Mouse (Mus musculus) embryonic stem cell, embryonic (primary cell): ENCODE data around the gene Adck2.

Experiments used
- CTCF ChIA-PET, 4 experiments: fragments of 300-600 bp in 2 of 4; fragments of 350-600 bp in 2 of 4; sonication (Branson Sonifier 250); formaldehyde crosslinking; loops; one replicate each; lab custom pipeline; 2022; ENCODE audit warnings: inconsistent platforms in 2 of 4; lab: Charles Lee
- POLR2A ChIA-PET, 4 experiments: fragments of 300-600 bp in 2 of 4; fragments of 350-600 bp in 2 of 4; sonication (Branson Sonifier 250); formaldehyde crosslinking; loops; one replicate each; lab custom pipeline; 2022; ENCODE audit warnings: antibody characterized with exemption in 4 of 4, inconsistent platforms in 1 of 4; lab: Charles Lee

The Adck2 gene

GRCm38 (mm10) chr6:39548030-39548429 lies 25.6 kb upstream of the Adck2 start:
- ChIA-PET POLR2A (interaction anchor here in 2 of 4 experiments (0.9 to 7.2 kb wide), 8 partner anchors 9 to 32 kb away, joined by 3 to 45 read pairs (median 3); partner anchors contain the start of gene Dennd2a (in 1 of the 2)), CTCF (interaction anchor here in 2 of 4 experiments (0.8 to 1.7 kb wide), 4 partner anchors 9 to 85 kb away, joined by 3 read pairs; no protein-coding TSS in a partner anchor)

- ChIA-PET CTCF (interaction anchor here in 1 of 4 experiments (0.9 to 1.8 kb wide), 4 partner anchors 9 to 230 kb away, joined by 3 to 4 read pairs (median 4); no protein-coding TSS in a partner anchor), POLR2A (interaction anchor here in 3 of 4 experiments (0.7 to 2.5 kb wide), 6 partner anchors 12 to 145 kb away, joined by 3 to 10 read pairs (median 4); no protein-coding TSS in a partner anchor)
Observed at GRCm38 (mm10) chr6:39551981-39552636, 21.6 kb upstream of the Adck2 start.

- POLR2A ChIA-PET, result interaction anchor here in 3 of 4 experiments (0.7 to 5.7 kb wide), 21 partner anchors 9 to 771 kb away, joined by 3 to 26 read pairs (median 4); partner anchors contain the start of genes Adck2 (in 1 of the 3) and Mkrn1 (in 1 of the 3)
- CTCF ChIA-PET, result interaction anchor here in 1 of 4 experiments (0.6 to 2.4 kb wide), 2 partner anchors 92 to 226 kb away, joined by 4 to 6 read pairs; no protein-coding TSS in a partner anchor
Observed at GRCm38 (mm10) chr6:39554888-39555647, 18.6 kb upstream of the Adck2 start.

DNA sequence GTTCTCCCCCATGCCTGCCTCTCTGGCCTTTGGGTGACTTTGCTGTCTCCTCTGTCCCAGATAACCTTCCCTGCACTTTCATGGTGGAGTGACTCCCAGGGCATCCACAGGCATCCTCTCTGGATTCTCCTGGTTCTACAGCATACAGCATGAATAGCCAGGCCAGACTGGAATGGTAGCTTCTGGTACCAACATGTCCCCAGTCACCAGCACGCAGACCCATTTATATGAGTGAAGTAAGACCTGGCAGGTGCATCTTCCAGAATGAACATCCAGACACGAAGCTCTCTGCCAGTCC lies 18.1 kb upstream of the Adck2 start:
- CTCF ChIA-PET, result interaction anchor here in 1 of 4 experiments (0.6 kb wide), 1 partner anchor 225 kb away, joined by 4 read pairs; no protein-coding TSS in a partner anchor
- POLR2A ChIA-PET, result interaction anchor here in 3 of 4 experiments (0.6 to 5.7 kb wide), 20 partner anchors 10 to 770 kb away, joined by 3 to 45 read pairs (median 4); partner anchors contain the start of genes Adck2 (in 2 of the 3) and Mkrn1 (in 1 of the 3)

- ChIA-PET POLR2A (interaction anchor here (0.5 to 5.7 kb wide), 60 partner anchors 8 to 823 kb away, joined by 3 to 45 read pairs (median 4); partner anchors contain the start of genes Adck2 (in 3 of the 4), Slc37a3 (in 2 of the 4) and Mkrn1 (in 1 of the 4)), CTCF (interaction anchor here in 3 of 4 experiments (0.5 to 1.6 kb wide), 13 partner anchors 9 to 225 kb away, joined by 3 to 13 read pairs (median 4); partner anchors contain the start of gene Adck2 (in 2 of the 3))
Observed at GRCm38 (mm10) chr6:39556900-39557659, 16.6 kb upstream of the Adck2 start.

DNA sequence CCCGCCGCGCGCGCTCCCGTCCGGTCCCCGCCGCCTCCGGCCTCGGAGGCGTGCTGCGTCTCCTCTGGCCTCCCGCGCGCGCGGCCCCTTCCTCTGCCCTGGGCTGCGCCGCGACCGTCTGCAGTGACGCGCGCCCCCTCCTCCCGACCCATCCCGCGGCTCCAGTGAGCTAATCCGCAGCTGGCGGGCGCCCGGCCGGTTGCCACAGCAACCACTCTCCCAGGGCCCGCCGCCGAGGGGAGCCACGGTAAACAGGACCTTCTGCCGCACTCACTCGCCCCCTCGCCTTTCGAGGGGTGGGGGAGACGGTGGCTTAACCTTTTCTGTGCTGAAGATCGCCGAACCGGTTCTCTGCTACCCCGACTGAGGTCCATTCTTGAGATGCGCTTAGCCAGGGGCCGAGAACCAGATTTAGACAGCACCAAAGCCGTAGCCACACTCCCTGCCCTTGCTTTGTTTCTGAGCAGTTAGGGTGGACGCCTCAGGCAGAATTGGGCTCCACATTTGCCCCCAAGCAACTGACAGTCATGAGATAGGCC lies 15.9 kb upstream of the Adck2 start, which contains the start of gene Dennd2a:
Gene Dennd2a, minus strand, starts transcription at position 145 of the 539 bp plus-strand sequence.
- CTCF ChIA-PET, result interaction anchor here (0.6 to 2.2 kb wide), 12 partner anchors 10 to 225 kb away, joined by 3 to 10 read pairs (median 4); partner anchors contain the start of gene Adck2 (in 2 of the 4)

DNA sequence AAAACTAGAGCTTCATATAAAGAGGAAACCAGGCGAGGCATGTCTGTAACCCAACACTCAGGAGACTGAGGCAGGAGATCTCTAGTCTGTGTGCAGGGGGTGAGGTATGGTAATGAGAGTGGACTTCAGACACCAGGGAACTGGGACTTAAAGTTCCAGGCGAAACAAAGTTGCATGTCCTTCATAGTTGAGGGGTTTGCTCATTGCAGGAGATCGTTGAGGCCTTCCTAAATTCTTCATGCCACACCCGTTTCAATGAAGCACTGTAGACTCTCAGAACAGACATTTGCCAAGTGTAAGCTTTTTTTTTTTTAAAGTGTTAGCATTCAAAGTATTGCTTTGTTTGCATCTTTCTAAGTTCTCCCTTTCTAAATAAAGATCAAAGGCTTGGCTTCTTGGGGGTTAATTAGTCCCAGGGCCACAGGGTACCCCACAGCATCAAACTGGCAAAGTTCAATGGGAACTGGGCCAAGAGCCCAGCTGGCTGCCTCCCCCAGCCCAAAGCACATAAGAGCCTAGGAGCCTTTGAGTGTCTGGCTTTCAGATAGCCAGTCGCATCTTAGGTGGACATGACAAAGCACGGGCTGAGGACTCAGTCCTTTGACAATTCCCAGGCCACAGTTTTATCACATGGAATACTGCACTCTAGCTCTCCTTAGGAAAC lies 14.3 kb upstream of the Adck2 start:
- POLR2A ChIA-PET, result interaction anchor here in 3 of 4 experiments (0.6 to 5.7 kb wide), 13 partner anchors 9 to 791 kb away, joined by 3 to 45 read pairs (median 3); partner anchors contain the start of genes Adck2 (in 1 of the 3) and Slc37a3 (in 1 of the 3)
- CTCF ChIA-PET, result interaction anchor here in 3 of 4 experiments (0.6 to 2.2 kb wide), 4 partner anchors 15 to 223 kb away, joined by 3 to 10 read pairs (median 3); no protein-coding TSS in a partner anchor

More for the DNA sequence above, 15.9 kb upstream of the Adck2 start, which contains the start of gene Dennd2a:
- POLR2A ChIA-PET, result interaction anchor here in 3 of 4 experiments (0.6 to 5.7 kb wide), 54 partner anchors 10 to 974 kb away, joined by 3 to 45 read pairs (median 4); partner anchors contain the start of genes Adck2 (in 2 of the 3) and Slc37a3 (in 2 of the 3)

DNA sequence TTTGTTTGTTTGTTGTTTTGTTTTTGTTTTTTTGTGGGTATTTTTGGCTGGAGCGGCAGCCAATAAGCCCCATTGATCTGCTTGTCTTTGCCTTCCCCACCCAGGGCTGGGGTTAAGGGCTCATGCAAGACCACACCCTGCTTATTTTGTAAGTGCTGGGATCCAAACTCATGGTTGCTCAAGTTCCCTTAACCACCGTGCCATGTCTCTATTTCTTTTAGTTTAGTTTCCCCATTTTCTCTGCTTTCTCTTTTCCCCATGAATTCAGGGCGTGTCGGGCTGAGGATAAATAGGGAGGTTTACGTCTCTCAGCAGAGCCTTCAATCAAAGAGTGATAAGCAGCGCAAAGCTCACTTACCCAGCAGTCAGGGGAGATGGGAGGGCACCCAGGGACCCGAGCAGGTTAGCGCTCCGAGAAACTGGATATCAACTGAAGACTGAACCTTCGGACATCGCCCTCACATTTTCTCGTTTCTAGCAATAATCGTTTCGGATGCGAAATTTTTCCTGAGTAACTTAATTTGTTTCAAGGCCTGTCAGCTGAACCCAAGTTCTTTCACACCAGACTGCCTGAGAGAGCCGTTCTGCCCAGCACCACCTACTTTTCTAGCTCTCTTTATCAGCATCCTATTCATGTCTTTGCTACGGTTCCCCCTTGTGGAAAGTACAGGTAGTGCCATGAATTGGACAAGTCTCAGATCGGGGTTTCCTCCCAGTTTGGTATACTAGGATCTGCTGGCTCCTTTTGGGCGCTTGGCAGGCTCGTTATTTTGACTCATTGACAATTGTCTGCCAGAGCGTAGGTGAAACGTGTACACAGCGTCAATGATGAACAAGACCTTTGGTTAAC lies 11.3 kb upstream of the Adck2 start:
- ChIA-PET CTCF (interaction anchor here (0.5 to 1.3 kb wide), 44 partner anchors 8 to 336 kb away, joined by 3 to 22 read pairs (median 4); partner anchors contain the start of genes Adck2 (in 2 of the 4), Slc37a3 (in 2 of the 4) and Mrps33 (in 1 of the 4)), POLR2A (interaction anchor here (0.6 to 1.3 kb wide), 17 partner anchors 11 to 218 kb away, joined by 3 to 10 read pairs (median 3); partner anchors contain the start of genes Adck2 (in 1 of the 4) and Mkrn1 (in 1 of the 4))

DNA sequence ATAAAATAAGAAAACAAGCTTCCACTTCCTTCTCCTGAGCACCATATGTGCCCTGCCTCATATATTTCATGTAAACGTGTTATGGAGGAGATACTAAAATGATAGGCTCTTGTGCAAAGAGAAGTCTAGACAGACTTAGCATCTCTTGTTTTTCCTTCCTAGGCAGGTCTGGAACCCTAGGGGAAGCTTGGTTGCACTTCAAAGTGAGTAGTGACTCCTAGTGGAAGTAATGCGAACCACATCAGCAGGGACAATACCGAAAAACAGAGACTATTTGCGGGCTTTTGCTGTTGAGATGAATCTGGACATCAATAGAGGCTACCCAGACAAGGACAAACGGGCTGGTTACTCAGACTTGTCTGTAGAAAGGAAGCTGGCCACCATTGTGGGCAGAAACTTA lies 6.1 kb upstream of the Adck2 start:
- ChIA-PET CTCF (interaction anchor here (0.5 to 1.8 kb wide), 23 partner anchors 10 to 579 kb away, joined by 3 to 11 read pairs (median 3); partner anchors contain the start of gene Dennd2a (in 1 of the 4)), POLR2A (interaction anchor here in 2 of 4 experiments (0.8 to 1.2 kb wide), 8 partner anchors 10 to 125 kb away, joined by 3 to 5 read pairs (median 3); partner anchors contain the start of gene Dennd2a (in 1 of the 2))

- ChIA-PET POLR2A (interaction anchor here in 1 of 4 experiments (0.6 to 0.7 kb wide), 2 partner anchors 73 to 425 kb away, joined by 3 read pairs; no protein-coding TSS in a partner anchor), CTCF (interaction anchor here in 1 of 4 experiments (1.1 kb wide), 1 partner anchor 110 kb away, joined by 4 read pairs; no protein-coding TSS in a partner anchor)
Observed at GRCm38 (mm10) chr6:39570426-39570825, 3.2 kb upstream of the Adck2 start.

DNA sequence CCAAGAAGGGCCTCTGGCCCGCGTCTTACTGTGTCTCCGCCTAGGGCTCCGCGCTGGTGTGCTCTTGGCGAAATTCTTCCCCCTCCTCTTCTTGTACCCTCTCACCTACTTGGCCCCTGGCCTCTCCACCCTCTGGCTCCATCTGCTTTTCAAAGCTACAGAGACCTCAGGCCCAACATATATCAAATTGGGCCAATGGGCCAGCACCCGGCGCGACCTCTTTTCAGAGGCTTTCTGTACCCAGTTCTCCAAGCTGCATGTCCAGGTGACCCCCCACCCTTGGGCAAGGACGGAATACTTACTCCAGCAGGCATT lies 839 bp downstream of the Adck2 start:
- POLR2A ChIA-PET, result interaction anchor here (0.6 to 4.8 kb wide), 32 partner anchors 8 to 677 kb away, joined by 3 to 26 read pairs (median 4); partner anchors contain the start of genes Dennd2a (in 2 of the 4) and Mrps33 (in 1 of the 4)
- CTCF ChIA-PET, result interaction anchor here in 3 of 4 experiments (0.6 to 1.9 kb wide), 12 partner anchors 12 to 236 kb away, joined by 3 to 21 read pairs (median 6); partner anchors contain the start of genes Dennd2a (in 1 of the 3) and Mrps33 (in 1 of the 3)

DNA sequence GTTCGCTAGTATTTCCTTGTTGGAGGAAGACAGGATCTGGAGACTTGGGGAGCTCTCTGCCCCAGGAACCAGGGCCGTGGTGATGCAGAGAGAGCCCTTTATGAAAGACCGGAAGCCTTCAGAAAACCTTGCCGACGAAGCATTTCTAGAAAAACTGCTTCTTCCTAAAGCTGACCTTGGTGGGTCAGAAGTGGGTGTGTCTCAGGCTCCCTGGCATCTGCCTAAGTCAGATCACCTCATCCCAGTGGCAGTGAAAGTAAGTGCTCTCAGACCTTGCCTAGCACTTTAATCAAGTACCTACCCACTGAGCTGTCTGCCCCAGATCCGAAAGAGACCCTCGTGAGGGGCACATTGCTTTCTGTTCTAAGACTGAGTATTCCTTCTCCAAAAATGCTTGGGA lies 1.3 kb downstream of the Adck2 start:
- ChIA-PET POLR2A (interaction anchor here (0.6 to 4.8 kb wide), 19 partner anchors 8 to 235 kb away, joined by 3 to 26 read pairs (median 6); partner anchors contain the start of genes Dennd2a (in 1 of the 4) and Mrps33 (in 1 of the 4)), CTCF (interaction anchor here in 3 of 4 experiments (0.6 to 1.9 kb wide), 8 partner anchors 15 to 230 kb away, joined by 3 to 21 read pairs (median 4); partner anchors contain the start of gene Dennd2a (in 1 of the 3))

GRCm38 (mm10) chr6:39579552-39579951 lies 5.9 kb downstream of the Adck2 start:
- ChIA-PET POLR2A (interaction anchor here in 1 of 4 experiments (0.7 to 1.0 kb wide), 2 partner anchors 11 to 46 kb away, joined by 3 read pairs; no protein-coding TSS in a partner anchor), CTCF (interaction anchor here in 1 of 4 experiments (0.5 to 0.6 kb wide), 3 partner anchors 19 to 513 kb away, joined by 3 to 4 read pairs (median 3); no protein-coding TSS in a partner anchor)

DNA sequence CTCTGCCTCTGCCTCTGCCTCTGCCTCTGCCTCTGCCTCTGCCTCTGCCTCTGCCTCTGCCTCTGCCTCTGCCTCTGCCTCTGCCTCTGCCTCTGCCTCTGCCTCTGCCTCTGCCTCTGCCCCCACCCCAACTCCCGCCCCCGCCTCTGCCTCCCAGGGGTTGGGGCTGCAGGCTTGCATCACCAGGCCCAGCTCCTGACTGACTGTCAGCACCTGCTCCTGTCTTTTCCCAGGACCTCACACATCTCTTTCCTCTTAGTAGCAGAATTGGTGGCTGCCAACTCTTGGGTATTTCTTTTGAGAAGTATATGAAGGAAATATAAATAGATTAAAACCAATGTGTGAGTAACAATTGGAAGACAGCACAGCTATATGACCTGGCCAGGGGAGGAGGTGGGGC lies 6.9 kb downstream of the Adck2 start:
- ChIA-PET CTCF (interaction anchor here in 1 of 4 experiments (1.4 kb wide), 1 partner anchor 13 kb away, joined by 3 read pairs; no protein-coding TSS in a partner anchor), POLR2A (interaction anchor here (0.6 to 1.0 kb wide), 5 partner anchors 10 to 202 kb away, joined by 3 to 6 read pairs (median 3); no protein-coding TSS in a partner anchor)
